Mouse (Mus musculus) cerebellum, postnatal 25 days (tissue): Measurements from ENCODE around the gene Tcf20.

Experiments
- DNase-seq, 2 experiments: peaks; one replicate each; pipeline ENCODE4 v3.0.0; 2021; ENCODE audit warnings: mixed read lengths in 2 of 2

Gene Tcf20

GRCm38 (mm10) chr15:82956721-82957120, 31.0 kb downstream of the Tcf20 start:
- DNase-seq: no peak

DNA sequence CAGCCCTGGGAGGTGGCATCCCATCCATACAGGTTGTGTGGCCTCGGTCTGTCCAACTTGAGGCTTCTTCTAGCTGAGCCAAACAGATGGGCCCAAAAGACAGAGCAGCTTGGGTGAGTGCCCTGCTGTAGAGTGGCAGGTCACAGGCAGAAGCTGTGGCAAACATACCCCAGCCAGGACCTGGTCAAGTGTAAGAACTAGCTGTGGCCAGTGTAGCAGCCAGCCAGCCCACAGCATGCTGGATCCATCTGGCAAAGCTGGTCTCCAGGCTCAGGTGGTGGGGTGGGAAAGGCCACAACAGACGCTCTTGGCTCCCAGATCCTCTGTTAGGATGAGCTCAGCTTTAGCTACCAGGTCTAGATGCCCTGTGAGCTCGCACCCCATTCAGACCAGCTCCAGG, 31.4 kb downstream of the Tcf20 start:
- no peak for DNase-seq

- DNase-seq: no peak
These were observed 32.4 kb downstream of the Tcf20 start for GRCm38 (mm10) chr15:82955286-82955685.

DNA sequence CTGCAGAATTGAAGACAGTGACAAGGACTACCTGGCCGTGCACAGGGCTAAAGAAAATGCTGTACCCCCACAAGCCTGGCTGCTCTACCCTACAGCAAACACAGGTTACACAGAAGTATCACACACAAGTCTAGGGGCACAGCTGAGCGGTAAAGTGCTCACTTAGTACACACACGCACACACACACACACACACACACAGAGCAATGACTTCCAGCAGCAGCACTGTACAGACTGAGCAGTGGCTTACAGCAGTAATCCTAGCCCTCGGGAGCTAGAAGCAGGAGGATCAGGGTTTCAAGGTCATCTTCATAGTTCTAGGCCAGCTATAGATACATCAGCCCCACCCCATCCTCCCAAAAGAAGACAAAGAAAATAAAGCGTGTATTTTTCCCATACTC, 33.6 kb downstream of the Tcf20 start:
- DNase-seq: no peak

DNA sequence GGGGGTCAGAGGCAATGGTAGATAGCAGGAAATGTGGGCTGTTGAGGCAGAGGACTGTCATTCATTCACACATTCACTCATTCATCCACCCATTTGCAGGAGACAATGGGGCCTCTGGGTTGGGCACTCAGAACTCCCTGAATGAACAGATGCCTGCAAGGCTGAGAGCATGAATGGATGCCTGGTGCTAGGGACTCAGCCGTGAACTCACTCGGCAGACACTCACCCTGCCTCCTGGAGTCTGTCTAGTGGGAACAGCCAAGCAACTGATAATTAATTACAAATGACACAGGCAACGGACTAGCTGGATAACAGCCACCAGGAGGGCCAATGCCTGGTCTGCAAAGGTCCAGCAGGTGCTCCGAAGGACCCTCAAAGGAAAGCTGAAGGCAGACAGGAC, 34.6 kb downstream of the Tcf20 start:
- DNase-seq: no peak

DNA sequence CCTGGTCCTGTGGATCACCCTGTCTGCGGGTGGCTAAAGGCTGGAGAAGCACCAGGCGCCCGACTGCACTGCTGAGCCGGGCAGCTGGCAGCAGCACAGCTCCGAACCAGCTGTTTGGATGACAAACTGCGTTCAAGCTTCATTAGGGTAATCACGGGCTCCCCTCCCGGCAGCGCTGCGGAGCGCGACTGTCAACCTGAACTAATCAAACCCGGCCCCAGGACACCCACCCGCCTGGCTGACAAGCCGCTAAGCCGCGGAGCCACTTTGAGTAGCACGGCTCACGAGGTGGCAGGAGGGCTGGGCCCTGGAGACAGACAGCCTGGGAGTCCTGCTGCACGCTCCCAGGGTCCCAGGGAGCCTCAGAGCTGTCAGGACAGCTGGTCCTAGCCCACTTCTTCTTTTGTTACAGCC, 35.4 kb downstream of the Tcf20 start:
- DNase-seq: no peak

DNA sequence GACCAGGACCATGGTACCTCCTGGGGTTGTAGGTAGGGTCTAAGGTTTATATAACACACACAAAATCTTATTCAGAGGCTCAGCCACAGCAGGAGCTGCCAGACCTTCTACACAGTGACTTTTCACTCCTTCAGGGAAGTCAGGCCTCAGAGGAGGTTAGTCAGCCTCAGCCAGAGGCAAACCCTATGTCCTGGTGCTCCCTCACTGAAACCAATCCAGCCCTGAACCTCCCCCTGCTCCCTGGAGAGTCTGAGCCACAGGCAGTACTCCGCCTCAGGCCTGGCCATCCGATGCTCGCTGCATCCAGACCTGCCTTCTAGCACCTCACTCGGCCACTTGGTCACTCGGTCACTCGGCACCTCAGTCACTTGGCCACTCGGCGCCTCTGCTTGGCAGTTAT, 37.4 kb downstream of the Tcf20 start:
- no peak for DNase-seq

DNA sequence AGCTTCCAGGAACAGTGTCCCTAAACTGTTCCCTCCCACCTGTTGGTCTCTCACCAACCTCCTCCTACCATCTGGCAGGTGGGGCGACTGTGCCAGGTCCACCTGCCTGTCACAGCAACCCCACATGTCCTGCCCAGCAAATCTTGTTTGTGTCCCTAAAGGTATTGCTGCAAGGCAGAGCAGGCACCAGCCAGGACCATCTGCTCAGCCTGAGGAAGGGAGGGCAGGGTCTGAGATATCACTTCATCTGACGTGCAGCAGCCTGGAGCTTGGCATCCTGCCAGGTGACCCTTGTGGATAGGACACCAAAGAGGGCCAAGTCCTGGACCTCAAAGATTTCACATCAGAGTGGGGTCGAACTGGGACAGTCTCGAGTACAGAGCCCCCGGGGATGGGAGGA, 40.2 kb downstream of the Tcf20 start:
- peak; percentile 60 to 75 for DNase-seq

DNA sequence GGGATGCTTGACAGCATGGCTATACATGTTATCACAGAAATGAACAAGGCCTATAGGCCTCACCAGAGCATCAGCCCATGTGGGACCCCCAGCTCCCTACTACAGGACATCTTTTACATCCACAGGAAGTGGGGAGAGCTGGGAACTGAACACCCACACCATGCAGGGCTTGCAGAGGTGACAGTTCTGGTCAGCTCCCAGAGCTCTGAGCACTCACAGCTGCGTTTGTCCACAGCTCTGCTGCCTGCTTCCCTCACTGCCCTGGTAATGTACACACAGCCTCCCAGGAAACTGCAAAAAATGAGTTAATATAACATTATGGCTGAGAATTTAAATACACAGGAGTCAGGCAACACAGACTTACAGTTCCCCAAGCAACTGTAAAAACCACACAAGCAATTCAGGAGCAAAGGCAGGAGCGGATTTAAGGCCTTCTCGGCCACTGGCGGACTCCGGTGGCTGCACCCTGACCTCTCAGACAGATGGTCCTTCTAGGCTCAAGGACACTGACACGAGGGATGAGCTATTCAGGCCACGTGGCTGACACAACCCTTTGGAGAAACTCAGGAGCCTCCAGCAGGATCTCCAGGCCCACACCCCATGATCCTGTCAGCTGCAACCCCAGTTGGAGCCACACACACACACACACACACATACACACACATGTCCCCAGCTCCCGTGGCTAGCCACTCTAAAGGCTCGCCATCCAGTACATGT, 43.0 kb downstream of the Tcf20 start:
- DNase-seq: no peak

- DNase-seq: no peak
These were observed 45.9 kb downstream of the Tcf20 start for GRCm38 (mm10) chr15:82941733-82942132.

GRCm38 (mm10) chr15:82940494-82941214, 47.0 kb downstream of the Tcf20 start:
- DNase-seq: no peak

DNA sequence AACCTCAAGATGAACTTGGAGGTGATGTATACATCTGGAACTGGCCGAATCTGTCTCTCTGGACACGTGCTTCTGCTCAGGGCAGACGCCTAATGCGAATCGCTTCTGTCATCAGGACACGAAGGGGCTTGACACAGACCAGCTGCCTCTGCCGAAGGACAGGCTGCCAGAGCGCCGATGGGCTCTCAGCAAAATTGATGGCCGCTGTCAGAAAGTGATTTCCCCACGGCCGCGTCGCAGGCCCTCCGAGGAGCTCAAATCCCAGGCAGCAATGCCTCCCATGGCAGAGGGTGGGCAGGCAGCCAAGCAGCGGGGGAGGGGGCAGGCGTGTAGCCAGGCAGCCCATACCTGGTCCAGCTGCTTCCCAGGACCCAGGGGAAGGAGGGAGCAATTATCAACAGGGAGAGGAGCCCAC, 49.5 kb downstream of the Tcf20 start:
- peak; percentile 51 to 66 for DNase-seq

DNA sequence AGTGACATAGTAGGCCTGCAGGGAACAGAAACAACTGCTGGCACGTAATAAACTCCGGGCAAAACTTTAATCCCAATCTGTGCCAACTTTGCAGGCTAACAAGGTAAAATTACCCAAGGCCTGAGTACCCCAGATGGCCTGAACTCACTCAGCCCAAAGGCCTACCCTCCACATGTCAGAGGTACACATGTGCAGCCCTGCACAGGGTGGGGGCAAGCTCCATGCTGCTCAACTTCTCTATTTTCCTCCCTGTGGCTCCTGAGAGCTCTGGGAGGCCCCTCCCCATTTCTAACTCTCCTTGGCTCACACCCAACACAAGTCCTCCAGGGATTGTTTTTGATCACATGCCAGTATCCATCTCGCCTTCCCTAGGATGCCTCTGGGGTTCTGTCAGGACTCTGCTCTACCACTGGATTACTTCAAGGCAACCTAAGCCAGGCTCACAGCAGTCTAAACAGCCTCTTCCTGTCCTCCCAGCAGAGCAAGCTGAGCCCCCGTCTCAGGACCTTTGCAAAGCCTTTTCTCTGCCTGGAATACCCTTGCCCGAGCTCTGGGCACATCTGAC, 50.2 kb downstream of the Tcf20 start:
- DNase-seq: no peak

- no peak for DNase-seq
These were observed 52.7 kb downstream of the Tcf20 start for GRCm38 (mm10) chr15:82934971-82935370.

DNA sequence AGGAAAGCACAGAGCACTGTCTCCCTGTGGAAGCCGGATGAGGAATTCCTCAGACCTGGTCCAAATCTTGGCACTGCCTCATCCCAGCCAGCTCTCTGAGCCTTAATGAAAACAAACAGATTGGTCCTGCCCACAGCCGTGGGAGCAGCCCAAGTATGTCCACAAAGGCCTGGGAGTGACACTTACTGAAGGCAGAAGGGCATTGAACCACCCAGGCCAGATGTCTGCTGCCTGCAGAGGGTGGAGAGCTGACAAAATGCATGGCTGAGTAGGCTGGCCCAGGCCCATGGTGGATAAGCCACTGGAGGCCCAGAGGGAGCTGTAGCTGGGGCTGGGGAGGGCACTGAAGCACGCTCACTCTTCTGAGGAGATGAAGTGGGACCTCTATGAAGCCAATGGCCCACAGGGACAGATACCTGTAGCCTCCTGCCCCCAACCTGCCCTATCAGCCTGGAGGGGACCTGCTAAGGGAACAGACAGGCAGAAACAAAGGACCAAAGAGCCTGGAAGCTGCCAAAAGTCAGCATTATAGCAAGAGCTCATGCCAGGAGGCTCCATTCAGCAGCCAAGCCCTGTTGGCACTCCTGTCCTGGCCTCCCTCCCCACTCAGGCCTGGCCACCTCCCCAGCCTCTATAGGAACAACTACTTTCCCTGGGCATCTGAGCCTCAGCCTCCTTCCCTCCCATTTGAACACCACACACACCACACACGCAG, 54.6 kb downstream of the Tcf20 start:
- DNase-seq: peak; percentile 68 to 74

DNA sequence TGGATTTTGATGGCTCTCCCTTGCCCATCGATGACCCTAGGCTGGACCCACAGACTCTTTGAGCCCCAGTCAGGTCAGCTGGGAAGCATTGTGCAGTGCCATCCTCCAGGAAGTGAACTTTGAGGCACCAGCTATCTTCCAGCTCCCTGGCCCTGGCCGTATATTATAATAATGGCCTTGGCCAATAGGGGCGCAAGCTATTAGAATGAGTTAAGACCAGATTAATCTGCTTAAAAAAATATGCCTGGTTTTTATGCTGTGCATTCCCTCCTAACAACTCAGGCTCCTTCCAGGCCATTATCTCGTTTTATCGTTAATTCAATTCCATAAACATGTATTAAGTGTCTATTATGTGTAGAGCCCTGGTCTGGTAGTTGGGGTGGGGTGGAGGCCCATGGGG, 56.2 kb downstream of the Tcf20 start:
- DNase-seq: no peak

DNA sequence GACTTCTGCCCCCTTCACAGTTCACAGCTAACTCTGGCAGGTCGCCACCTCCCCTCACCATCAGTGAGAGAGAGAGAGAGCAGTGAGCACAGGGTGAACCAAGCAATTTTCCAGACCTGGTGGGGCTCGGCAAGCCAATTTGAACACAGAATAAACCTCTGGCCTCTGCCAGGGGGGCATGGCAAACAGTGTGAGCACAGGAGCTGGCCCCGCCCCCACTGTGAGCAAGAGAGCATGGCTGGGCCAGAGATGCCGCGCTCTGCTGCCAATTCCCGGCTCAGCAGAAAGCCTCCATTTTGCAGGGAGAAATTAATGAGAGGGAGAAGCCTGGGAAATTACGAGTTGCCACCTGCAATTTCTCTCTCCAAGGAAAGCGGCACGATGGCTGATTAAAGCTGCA, 58.1 kb downstream of the Tcf20 start:
- DNase-seq: peak; percentile 51 to 71

GRCm38 (mm10) chr15:82928844-82929243, 58.8 kb downstream of the Tcf20 start:
- DNase-seq: no peak

DNA sequence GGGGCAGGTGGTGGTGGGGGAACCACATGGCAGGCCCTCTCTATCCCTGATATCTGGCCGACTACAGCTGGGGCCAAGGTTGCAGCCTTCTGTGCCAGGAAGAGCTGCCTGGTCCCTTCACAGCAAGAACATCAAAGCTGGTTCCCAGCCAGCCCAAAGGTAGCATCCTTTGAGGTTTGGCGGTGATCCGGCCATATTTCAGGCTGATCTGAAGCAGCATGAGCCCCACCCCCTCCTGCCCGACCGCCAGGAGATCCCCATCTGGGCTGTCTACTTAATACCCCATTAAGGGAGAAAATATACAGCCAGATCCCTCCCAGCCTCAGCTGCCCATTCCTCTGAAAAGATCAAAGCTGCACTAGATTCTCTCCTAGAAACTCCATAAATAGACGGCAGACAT, 59.6 kb downstream of the Tcf20 start:
- no peak for DNase-seq

GRCm38 (mm10) chr15:82927057-82927456, 60.6 kb downstream of the Tcf20 start:
- DNase-seq: no peak

GRCm38 (mm10) chr15:82924679-82925425, 62.8 kb downstream of the Tcf20 start:
- no peak for DNase-seq

GRCm38 (mm10) chr15:82923531-82923930, 64.1 kb downstream of the Tcf20 start:
- DNase-seq: peak; percentile 75 to 87

DNA sequence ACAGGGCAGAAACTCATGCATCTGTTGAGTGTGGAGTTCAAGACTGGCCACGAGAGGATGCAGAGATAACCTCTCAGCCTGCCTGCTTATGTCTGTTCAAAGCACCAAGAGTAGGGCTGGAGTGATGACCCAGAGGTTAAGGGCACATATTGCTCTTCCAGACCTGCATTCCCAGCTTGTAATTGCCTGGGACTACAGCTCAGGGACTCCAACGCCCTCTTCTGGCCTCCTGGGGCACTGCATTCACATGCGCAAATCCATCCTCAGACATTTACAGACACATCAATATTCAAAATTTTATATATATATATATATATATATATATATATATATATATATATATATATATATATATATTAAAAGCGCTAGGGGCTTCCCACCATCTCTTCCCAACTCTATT, 64.9 kb downstream of the Tcf20 start:
- peak in 1 of 2 experiments; percentile 36 for DNase-seq
